Mouse (Mus musculus) gonadal fat pad, adult 2 months (tissue): ENCODE measurements at regions not wholly inside any gene's neighbourhood (a gene's known extent, or its start where the extent isn't known, plus 50 kb on each side); places are given as distances from the start of the nearest gene placed in this dataset.

Experiments
- DNase-seq: peaks from one replicate; pipeline ENCODE4 v3.0.0-alpha.2; 2012; ENCODE audit warnings: low read depth

DNA sequence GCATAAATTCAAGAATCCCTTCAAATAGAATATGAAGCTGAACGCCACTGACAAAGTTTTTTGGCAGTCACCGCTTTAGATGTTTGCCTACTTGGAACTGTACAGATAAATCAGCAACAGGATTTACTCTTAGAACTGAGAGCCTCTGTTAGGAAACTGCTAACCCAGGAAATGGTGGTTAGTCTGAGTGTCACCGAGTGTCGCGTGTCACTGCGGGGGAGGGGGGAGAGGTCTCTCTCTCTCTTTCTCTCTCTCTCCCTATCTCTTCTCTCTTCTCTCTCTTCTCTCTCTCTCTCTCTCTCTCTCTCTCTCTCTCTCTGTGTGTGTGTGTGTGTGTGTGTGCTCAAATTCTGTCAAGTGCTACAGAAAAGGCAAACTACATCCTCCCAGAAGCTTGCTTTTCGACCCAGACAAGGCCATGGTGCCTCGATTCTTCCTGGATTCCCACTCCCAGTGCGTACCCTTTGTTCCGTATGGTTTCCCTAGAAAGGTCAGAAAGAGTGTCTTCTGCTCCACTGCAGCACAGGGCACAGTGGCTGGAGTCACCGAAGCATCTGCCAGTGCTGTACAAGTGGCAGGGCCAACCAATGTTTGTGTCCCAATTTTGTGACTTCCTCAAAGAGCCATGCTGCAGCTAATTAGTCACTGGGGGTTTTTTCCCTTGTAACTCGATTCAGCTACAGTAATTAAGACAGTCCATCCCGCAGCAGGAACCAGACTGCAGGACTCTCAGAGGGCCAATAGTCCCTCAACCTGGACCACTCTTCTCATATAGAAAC, 87.0 kb downstream of the Cog6 start:
- no peak for DNase-seq

GRCm38 (mm10) chr3:52927361-52927841, 89.6 kb downstream of the Cog6 start:
- DNase-seq: no peak

DNA sequence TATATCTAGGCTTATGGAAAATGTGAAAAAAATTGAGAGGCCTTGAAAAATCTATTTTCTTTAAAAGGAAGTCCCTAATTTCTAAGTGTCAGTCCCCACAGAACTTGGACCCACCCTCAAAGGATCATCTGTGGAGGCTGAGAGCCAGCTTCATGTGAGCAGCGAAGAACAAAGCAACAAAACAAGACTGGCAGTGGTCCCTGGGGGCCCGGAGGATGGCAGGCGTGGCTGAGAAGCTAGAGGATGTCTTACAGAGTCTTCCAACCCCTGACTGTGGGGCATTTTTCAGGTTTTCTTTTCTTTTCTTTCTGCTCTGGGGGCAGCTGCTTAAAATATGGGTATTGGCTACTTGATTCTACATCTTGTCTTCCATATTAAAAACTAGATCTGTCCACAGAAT, 90.5 kb downstream of the Cog6 start:
- DNase-seq: no peak

DNA sequence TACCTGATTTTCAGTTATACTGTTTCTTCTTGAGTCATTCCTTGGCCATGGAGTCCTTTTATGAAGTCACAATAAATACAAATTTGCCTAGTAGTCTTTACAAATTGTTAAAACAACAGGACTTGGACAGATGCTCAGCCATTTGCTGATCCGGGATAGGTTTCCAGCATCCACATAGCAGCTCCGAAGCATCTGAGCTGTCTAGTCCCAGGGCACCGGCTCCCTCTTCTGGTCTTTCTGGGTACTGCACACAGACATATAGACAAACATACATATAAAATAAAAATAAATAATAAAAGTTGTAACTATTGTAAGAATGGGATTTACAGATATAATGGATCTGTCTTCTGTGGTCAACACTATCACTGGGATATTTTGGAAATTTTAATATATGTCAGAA, 91.8 kb downstream of the Cog6 start:
- DNase-seq: no peak

DNA sequence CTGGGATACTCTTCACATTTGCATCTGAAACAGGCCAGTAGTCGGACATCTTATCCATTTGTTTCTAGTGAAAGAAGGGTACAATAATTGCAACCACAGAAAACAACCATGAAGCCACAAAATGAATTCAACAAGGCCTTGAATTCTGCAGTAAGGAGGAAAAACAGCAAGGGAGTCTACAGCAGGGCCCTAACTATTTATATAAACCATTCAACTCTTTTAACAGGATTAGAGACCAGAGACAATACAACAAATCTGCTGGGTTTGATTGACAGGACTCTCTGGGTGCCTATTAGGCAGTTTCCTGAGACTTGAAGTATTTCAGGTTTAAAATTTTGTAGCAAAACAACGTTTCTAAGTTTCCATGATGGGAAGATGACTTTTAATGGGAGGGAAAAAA, 92.4 kb downstream of the Cog6 start:
- no peak for DNase-seq

DNA sequence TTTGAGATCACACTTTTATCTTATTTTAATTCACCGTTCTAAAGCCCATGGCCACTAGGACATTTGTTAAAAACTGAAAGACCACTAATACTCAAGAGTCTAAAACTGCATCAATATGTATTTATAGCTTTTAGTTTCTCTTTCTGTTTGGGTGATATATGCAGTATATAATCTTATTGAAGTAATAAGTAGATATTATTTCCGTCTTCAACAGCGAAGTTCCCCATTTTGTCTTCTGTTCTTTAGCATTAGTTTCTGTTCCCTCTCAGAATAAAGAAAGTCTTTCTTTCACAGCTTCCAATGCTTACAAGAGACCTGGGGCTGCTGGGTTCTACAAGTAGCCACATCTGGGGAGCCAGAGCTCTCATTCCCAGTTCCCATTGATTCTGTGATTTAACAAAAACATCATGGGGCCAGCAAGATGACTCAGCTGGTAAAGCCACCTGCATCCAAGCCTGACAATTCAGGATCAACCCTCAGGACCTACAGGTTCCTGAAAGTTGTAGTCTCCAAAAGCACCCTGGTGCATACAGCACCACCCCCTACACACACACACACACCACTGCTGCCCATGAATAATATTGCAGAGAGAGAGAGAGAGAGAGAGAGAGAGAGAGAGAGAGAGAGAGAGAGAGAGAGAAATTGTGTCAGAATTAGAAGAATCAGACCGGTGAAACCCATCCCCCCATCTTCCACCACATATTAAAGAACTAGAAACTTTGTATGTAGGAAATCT, 93.0 kb downstream of the Cog6 start:
- no peak for DNase-seq

- peak; percentile 58 for DNase-seq
These were observed 94.6 kb downstream of the Cog6 start for GRCm38 (mm10) chr3:52922411-52922810.

DNA sequence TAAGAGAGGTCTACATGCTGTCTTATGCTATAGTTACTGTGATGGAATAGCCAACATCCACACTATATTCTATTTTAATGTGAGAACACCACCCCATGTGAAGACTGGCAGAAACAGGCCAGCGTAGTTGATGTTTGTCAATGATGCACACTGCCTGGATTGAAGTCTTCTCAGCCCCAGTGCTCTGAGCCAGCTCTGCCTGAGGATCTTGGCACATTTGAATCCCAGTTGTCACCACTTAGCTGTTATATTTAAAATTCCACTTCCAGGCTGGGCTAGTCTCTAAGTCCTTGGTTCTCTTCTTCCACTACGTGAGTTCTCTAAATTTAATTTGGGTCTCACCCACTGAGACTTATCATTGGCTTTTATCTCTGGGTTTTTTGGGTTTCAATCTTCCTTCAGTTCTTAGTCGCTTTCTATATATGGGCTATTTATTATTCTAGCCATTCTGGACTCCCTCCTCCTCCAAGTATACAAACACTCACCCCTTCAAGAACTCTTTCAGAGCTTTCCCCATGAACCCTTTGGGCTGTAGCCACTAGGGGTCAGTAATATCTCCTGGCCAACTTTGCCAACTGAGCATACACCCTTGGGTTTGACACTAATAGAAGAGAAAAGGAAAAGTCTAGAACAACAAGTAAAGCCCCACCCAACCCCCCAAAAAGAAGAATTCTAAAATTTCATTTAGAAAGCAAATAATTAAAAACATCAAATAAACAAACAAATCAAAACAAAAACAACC, 110.0 kb downstream of the Cog6 start:
- DNase-seq: no peak

DNA sequence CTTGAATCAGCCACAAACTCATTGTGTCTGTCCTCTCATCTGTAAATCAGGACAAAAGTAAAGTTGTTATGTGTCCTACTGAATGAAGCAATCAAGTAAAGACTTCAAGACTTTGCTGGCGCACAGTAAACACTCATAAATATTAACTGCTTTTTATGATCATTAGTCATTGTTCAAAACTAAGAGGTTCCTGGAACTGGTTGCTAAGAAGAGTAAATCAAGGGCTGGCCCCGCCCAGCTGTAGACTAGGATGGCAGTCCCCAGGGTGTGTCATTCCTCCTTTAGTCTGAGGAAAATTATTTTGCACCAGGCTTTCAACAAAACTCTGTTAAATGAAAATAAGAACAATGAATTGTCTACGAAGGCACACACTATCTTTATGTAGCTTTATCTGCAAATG, 113.0 kb downstream of the Cog6 start:
- DNase-seq: no peak

GRCm38 (mm10) chr3:52897665-52898064, 119.4 kb downstream of the Cog6 start:
- no peak for DNase-seq

- no peak for DNase-seq
These were observed 120.6 kb downstream of the Cog6 start for GRCm38 (mm10) chr3:52896462-52896861.

DNA sequence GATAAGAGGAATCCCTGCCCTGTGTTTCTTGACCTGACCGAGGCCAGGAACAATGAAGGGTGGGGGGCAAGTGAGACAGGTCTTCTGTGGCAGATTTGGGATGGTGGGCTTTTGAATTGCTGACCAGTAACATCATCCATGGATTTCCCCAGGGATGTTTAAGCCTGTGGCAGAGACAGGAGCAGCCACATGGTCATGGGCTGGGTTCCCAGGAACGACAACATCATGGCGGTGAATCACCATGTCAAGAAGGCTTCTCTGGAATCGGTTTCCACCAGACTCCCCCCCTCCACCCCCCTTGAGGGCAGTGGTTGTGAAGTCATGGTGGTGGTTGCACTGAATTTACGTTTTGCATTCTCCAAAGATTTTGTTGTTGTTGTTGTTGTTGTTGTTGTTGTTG, 121.3 kb downstream of the Cog6 start:
- no peak for DNase-seq

- no peak for DNase-seq
These were observed 122.2 kb downstream of the Cog6 start for GRCm38 (mm10) chr3:52894812-52895211.

GRCm38 (mm10) chr3:52889156-52889715, 127.8 kb downstream of the Cog6 start:
- DNase-seq: no peak

DNA sequence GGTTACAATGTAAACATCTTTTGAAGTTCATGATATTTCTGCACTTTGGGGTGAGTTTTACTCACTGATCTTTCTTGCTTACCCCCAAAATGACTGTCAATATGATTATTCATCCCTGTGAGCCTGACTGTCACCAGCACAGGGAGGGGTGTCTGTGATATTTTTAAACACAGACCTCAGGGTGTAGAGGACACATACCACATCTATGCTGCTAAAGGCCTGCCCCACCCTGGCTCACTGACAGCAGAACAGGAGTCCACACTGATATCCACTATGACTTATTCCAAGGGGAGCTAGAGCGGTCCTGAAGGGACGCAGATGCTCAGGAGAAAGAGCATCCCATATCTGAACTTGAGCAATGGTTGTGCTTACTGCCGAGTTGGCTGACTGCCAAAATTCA, 135.1 kb downstream of the Cog6 start:
- no peak for DNase-seq

DNA sequence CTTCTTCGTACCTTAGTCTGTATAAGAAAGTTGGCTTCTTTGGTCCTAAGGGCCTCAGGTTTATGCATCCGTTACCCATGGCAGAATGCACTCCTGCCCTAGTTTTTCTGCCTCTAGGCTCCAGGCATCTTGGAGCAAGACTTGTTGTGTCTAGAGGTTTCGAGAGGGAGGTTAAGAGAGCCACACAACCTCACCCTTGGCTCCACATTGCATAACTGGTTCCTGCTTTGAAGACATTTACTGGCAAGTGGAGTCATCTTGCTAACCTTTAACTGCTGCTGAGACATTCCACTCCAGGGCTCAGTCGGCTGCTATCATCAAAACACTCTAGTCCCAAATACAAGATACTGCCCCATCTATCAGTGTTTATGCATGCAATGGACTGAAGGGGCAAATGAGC, 135.9 kb downstream of the Cog6 start:
- no peak for DNase-seq

- DNase-seq: no peak
These were observed 137.3 kb downstream of the Cog6 start for GRCm38 (mm10) chr3:52879700-52880099.

DNA sequence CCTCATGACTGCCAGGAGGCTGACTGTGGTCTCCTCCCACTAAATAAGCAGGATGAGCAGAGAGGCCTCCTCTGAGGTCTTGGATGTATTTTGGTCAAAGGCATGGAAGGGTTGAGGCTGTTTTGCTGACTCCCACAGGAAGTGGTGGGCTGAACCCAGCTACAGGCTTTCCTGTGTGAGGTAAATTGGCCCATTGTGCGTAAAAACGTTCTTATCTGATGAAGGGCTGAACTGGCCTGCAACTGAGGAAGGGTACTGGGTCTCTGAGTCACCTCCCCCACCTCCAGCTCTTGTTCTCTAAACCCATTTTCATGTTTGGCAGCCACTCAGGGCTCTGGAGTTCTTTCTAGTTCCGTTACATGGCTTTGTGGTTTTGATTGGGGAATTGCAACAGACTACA, 138.7 kb downstream of the Cog6 start:
- no peak for DNase-seq

DNA sequence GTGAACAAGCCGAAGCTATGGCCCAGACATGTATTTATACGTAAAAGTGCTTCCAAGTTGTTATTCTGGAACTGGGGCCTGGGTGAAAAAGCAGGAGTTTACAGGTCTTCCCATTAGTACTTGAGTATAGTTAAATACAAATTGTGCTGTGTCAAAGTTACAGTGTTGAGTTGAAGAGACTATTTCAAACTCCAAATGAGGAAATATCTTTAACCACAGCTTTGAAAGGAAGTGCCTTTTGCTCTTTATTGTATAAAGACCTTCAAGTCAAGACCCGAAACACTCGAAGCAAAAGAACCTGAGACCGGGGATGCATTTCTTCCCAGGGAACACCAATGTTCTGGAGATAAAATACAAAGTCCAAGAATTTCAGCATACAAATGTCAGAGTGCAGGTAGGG, 144.8 kb downstream of the Cog6 start:
- DNase-seq: no peak

- peak; percentile 98 for DNase-seq
These were observed 153.7 kb downstream of the Cog6 start for GRCm38 (mm10) chr3:52863146-52863849.

DNA sequence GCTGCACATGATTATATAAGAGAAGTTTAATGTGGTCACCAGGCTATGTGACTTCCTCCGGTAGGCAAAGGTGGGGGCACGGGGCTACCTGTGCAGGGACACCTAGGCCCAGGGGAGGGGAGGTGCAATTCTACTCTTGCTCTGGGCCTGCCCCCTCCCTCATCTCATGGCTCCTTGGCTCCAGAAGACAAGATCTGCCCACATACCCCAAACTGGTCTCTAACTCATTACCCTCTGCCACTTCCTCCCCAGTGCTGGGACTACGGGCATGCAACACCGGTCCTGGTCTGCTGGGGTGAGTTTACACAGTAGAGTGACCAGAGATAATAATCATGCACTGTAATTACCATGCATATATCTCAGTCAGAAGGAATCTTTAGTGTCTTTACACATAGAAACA, 155.0 kb downstream of the Cog6 start:
- DNase-seq: no peak

DNA sequence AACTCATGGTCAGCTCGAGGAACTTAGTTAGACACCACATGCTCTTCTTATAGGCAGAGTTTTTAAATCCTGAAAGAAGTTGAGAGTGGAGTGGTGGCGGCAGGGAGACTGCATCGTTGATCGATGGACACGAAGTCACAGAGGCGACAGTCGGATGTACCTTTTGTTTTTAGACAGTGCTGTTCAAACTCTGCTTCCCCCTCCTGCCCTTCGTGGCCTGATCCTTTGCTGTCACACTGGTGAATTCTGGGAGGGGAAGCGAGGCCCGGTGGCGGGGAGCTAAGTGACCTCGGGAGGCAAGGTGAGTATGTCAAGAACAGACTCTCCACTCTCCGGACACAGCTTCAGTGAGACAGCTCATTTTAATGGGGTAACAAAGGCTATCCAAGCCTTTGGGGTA, 155.5 kb downstream of the Cog6 start:
- no peak for DNase-seq
